Mouse (Mus musculus) layer of hippocampus, adult 2 months (tissue): Measurements from ENCODE around the gene Fam117b. TPM values are rescaled to one million over a fixed set of nuclear protein-coding genes. Genes with fewer than 3 reads are reported as not detected.
A peak's percentile ranks its signal among the peaks of the same experiment; 100 is the strongest.

Source experiments
- DNase-seq, 2 experiments: peaks; one replicate each; pipeline ENCODE4 v3.0.0; 2022; ENCODE audit warnings: low spot score in 2 of 2
- H3K27ac ChIP-seq: fragments of 200-600 bp; 2 replicates; pipeline ENCODE4 v1.8.1; 2022
- H3K4me3 ChIP-seq: fragments of 200-600 bp; 2 replicates; pipeline ENCODE4 v1.8.1; 2022; ENCODE audit warnings: mild to moderate bottlenecking
- CTCF ChIP-seq: fragments of 200-600 bp; conservative IDR thresholded peaks from 2 replicates; pipeline ENCODE4 v1.8.1; 2022; ENCODE audit warnings: antibody characterized with exemption, mild to moderate bottlenecking, moderate library complexity
- total RNA-seq, 2 experiments: library from RNA; stranded (reverse); gene quantifications; 2 replicates each; pipeline ENCODE4 v1.2.3; 2021

The Fam117b gene
- total RNA-seq, 2 experiments from 2014 or later = 55.7 to 57.3 TPM

GRCm38 (mm10) chr1:59957206-59957605, 44.4 kb downstream of the Fam117b start:
- no peak for TF ChIP-seq CTCF
- DNase-seq = no peak
- no peak overlapping the region for H3K27ac ChIP-seq
- no peak overlapping the region for H3K4me3 ChIP-seq

GRCm38 (mm10) chr1:59959941-59960340, 47.1 kb downstream of the Fam117b start:
- no peak overlapping the region for H3K4me3 ChIP-seq
- H3K27ac ChIP-seq = no peak overlapping the region
- TF ChIP-seq CTCF = no peak
- no peak for DNase-seq

GRCm38 (mm10) chr1:59966171-59966785, 53.5 kb downstream of the Fam117b start:
- H3K27ac ChIP-seq = no peak overlapping the region
- DNase-seq = no peak
- H3K4me3 ChIP-seq = no peak overlapping the region
- no peak for TF ChIP-seq CTCF

- DNase-seq = no peak
- Histone ChIP-seq H3K4me3 (no peak overlapping the region), H3K27ac (no peak overlapping the region)
- peak; percentile 75 for TF ChIP-seq CTCF
Observed at GRCm38 (mm10) chr1:59967291-59967690, 54.5 kb downstream of the Fam117b start.

- H3K4me3 ChIP-seq = no peak overlapping the region
- TF ChIP-seq CTCF = no peak
- no peak overlapping the region for H3K27ac ChIP-seq
- no peak for DNase-seq
Observed at GRCm38 (mm10) chr1:59986626-59987025, 73.8 kb downstream of the Fam117b start.

GRCm38 (mm10) chr1:59987399-59988040, 74.7 kb downstream of the Fam117b start:
- TF ChIP-seq CTCF = no peak
- DNase-seq = peak in 1 of 2 experiments; percentile 64
- H3K27ac ChIP-seq = peak overlapping the region; percentile 23; the same call in 1 of the 2 replicates
- no peak overlapping the region for H3K4me3 ChIP-seq

- DNase-seq = no peak
- Histone ChIP-seq H3K4me3 (no peak overlapping the region), H3K27ac (no peak overlapping the region)
- TF ChIP-seq CTCF = peak; percentile 34
Observed at GRCm38 (mm10) chr1:59995646-59996045, 82.8 kb downstream of the Fam117b start.

GRCm38 (mm10) chr1:59997352-59997751, 84.5 kb downstream of the Fam117b start:
- Histone ChIP-seq H3K4me3 (no peak overlapping the region), H3K27ac (no peak overlapping the region)
- no peak for DNase-seq
- no peak for TF ChIP-seq CTCF

GRCm38 (mm10) chr1:60000319-60000718, 87.5 kb downstream of the Fam117b start:
- H3K27ac ChIP-seq = no peak overlapping the region
- peak; percentile 76 for TF ChIP-seq CTCF
- DNase-seq = peak in 1 of 2 experiments; percentile 21
- no peak overlapping the region for H3K4me3 ChIP-seq

GRCm38 (mm10) chr1:60007337-60007736, 94.5 kb downstream of the Fam117b start:
- H3K4me3 ChIP-seq = no peak overlapping the region
- TF ChIP-seq CTCF = no peak

GRCm38 (mm10) chr1:60008743-60009142, 95.9 kb downstream of the Fam117b start:
- Histone ChIP-seq H3K4me3 (no peak overlapping the region), H3K27ac (no peak overlapping the region)
- peak; percentile 46 for TF ChIP-seq CTCF
- no peak for DNase-seq

More at GRCm38 (mm10) chr1:60007337-60007736, 94.5 kb downstream of the Fam117b start:
- H3K27ac ChIP-seq = no peak overlapping the region
- DNase-seq = no peak

- no peak for TF ChIP-seq CTCF
- H3K27ac ChIP-seq = no peak overlapping the region
- no peak for DNase-seq
- no peak overlapping the region for H3K4me3 ChIP-seq
Observed at GRCm38 (mm10) chr1:60013779-60014178, 101.0 kb downstream of the Fam117b start.

GRCm38 (mm10) chr1:60015511-60015910, 102.7 kb downstream of the Fam117b start:
- DNase-seq = no peak
- peak overlapping the region; percentile 69; the same call in 1 of the 2 replicates for H3K27ac ChIP-seq
- TF ChIP-seq CTCF = no peak
- no peak overlapping the region for H3K4me3 ChIP-seq

GRCm38 (mm10) chr1:60016136-60016611, 103.4 kb downstream of the Fam117b start:
- Histone ChIP-seq H3K4me3 (no peak overlapping the region), H3K27ac (peak overlapping the region; percentile 69)
- DNase-seq = no peak
- TF ChIP-seq CTCF = no peak
